Mouse (Mus musculus) testis, postnatal 10 days (tissue): ENCODE data around the gene Vmn1r184.
"Not testable (repeated sequence)": the region's sequence is repeated elsewhere in the genome, so short reads cannot be mapped to it uniquely, and the experiment has no call there.

Source experiments
- DNase-seq: peaks from one replicate; pipeline ENCODE4 v3.0.0; 2021; ENCODE audit warnings: low spot score

Gene Vmn1r184

DNA sequence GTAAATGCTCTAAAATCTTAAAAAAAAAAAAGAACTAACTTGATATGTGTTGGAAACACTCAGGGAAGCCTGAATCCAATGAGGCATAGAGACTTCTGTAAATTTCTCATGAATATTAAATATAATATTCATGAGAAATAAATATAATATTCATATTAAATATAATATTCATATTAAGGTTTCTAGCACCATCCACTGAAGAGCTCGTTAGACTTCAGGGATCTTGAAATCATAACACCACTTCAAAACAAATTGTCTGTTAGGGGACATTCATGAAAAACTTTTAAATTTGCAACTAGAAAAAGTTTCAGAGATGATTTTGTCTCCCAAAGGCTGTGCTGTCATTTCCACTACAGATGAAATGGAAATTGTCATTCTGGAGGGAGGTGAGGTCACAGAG, at the start of gene Vmn1r184:
TSS of gene Vmn1r184 (plus strand) at position 301 of the 400 bp plus-strand sequence.
- DNase-seq: not testable (repeated sequence)

DNA sequence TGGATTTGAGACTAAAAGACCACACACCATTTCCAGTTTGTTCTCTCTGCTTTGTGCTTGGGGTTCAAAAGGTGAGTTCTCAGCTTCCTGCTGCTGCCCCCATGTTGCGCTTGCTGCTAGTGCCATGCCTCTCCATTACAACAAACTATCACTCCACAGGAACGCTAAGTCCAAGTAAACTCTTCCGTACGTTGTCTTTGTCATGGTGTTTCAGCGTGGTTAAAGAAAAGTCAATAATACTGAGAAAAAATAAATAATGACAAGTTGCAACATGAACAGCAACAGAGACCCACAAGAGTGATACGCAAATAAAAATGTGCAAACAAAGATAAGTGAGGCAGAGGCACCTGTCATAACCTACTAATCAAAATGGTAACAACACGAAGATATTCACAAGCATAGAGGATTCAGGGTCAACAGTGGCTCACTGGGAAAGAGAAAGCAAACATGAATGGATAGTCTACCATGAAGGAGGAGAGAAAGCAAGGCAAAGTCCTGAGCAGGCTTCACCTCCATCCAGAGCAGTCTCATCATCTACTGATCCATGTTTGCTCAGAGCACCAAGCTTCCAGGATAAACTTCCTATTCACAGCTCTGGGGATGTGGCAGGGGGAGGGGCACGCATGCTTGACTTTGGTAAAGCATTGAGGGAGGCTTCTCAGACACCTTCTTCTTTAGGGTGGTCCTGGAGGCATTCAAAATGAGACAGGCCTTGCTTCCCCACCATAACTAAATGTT, 43.5 kb downstream of the Vmn1r184 start:
- not testable (repeated sequence) for DNase-seq

DNA sequence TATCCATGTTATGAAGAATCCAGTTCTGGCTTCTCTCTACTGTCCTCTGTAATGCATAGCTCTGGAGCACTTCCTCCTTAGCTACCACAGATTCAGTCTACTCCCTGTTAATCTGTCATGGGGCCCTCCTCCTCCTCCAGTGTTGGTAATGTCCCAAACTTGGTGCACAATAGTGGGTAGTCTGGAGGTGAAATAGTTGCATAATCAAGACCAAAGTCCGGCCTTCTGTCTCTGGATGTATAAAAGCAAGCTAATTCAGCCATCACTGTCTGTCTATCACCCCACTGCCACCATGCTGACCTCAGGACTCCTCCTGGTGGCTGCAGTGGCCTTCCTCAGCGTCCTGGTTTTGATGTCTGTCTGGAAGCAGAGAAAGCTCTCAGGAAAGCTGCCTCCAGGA, 46.8 kb downstream of the Vmn1r184 start, which contains the start of gene Cyp2a4:
TSS of gene Cyp2a4 (plus strand) at position 244 of the 400 bp plus-strand sequence.
- not testable (repeated sequence) for DNase-seq

DNA sequence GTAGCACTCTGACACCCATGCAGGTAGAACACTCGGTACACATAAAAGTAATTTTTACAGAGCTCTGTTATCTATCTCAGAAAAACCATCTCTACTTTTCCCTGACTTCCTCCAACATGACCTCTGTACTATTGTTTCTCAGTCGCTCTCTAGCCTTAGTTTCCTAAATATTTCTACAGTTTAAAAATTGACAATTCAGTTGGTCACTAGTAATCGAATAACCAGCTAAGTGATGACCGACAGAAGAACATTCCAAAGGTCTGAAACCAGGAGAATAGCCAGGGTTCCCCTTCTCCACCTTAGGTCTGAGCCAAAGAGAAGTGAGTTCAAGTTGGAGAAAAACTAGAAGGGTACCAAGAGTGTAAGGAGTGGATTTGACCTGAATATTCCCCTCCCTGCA, 51.7 kb downstream of the Vmn1r184 start:
- not testable (repeated sequence) for DNase-seq

DNA sequence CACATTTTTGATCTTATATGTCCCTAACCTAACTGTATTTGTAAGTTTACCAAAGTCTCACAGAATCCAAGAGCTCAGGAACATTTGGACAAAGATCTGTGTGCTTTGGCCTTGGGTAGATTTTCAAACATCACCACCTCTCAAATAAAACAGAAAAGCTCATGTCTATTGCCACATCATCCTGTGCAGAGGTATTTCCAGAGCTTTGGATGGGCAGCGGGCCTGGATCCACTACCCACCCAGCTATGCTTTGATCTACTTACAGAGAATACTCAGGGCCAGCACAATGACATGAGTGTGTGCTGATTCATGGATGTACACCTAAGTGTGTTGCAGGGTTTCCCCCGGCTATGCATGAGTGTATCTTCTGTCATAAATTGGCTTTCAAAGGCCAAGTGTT, 55.1 kb downstream of the Vmn1r184 start:
- not testable (repeated sequence) for DNase-seq

DNA sequence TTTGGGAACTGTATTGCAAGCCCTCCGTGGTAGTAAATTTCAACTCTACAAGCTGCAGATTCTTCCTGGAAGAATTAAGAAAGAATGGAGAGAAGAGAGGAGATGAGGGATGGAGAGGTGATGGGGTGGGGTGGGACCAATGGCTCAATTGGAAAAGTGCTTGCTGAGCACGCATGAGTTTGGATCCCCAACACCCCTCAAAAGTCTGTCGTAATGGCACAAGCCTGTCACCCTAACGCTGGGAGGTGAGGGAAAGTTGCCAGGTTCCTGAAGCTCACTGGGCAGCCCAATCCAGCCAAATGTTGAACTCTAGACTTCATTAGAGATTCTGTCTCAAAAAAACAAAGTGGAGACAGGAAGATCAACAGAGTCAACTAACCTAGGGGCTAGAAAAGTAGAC, 55.7 kb downstream of the Vmn1r184 start:
- not testable (repeated sequence) for DNase-seq
